Mouse (Mus musculus) MEL (cell line): ENCODE data around the gene Mff.

Experiments used
- CTCF ChIP-seq, 3 experiments: IDR thresholded peaks in 2 of 3; conservative IDR thresholded peaks in 1 of 3; 2 replicates each; pipeline ENCODE4 v1.5.1; 2011 to 2012; ENCODE audit warnings: low read length in 3 of 3, low read depth in 2 of 3, mild to moderate bottlenecking in 2 of 3, improper control_type of control experiment in 1 of 3, inconsistent platforms in 1 of 3, mixed read lengths in 1 of 3, moderate library complexity in 1 of 3; ENCODE audit not compliant: control insufficient read depth in 1 of 3, insufficient read depth in 1 of 3, poor library complexity in 1 of 3, severe bottlenecking in 1 of 3
- ELF1 ChIP-seq: IDR thresholded peaks from 2 replicates; pipeline ENCODE4 v1.6.1; 2014; ENCODE audit warnings: low read depth, mild to moderate bottlenecking, inconsistent platforms, low read length, improper control_type of control experiment, moderate library complexity
- ETS1 ChIP-seq: IDR thresholded peaks from 2 replicates; pipeline ENCODE4 v1.6.1; 2012; ENCODE audit warnings: low read depth, mild to moderate bottlenecking, inconsistent platforms, low read length, improper control_type of control experiment, moderate library complexity
- GATA1 ChIP-seq: IDR thresholded peaks from 2 replicates; pipeline ENCODE4 v1.6.1; 2011; ENCODE audit warnings: low read depth, low read length, improper control_type of control experiment
- NELFE ChIP-seq: IDR thresholded peaks from 2 replicates; pipeline ENCODE4 v1.6.1; 2011; ENCODE audit warnings: low read depth, low read length, improper control_type of control experiment
- POLR2AphosphoS2 ChIP-seq: IDR thresholded peaks from 2 replicates; pipeline ENCODE4 v1.6.1; 2011; ENCODE audit warnings: low read length, improper control_type of control experiment
- ZKSCAN1 ChIP-seq: IDR thresholded peaks from 2 replicates; pipeline ENCODE4 v1.6.1; 2012; ENCODE audit warnings: low read depth, mild to moderate bottlenecking, inconsistent platforms, low read length, improper control_type of control experiment, moderate library complexity
- ZMIZ1 ChIP-seq: IDR thresholded peaks from 2 replicates; pipeline ENCODE4 v1.6.1; 2012; ENCODE audit warnings: low read depth, mild to moderate bottlenecking, inconsistent platforms, low read length, improper control_type of control experiment, moderate library complexity
- ZNF384 ChIP-seq: IDR thresholded peaks from 2 replicates; pipeline ENCODE4 v1.6.1; 2012; ENCODE audit warnings: low read depth, mild to moderate bottlenecking, inconsistent platforms, low read length, improper control_type of control experiment

GRCm38 (mm10) chr1:82741539-82741938, 16.8 kb downstream of the Mff start:
- TF ChIP-seq CTCF (IDR thresholded peaks at IDR 0.05 in 2 of 3, conservative IDR thresholded peaks at IDR 0.05 in 1 of 3; ENCODE audit: control insufficient read depth in 1 of 3, insufficient read depth in 1 of 3, low read depth in 2 of 3, low read length in 3 of 3, poor library complexity in 1 of 3, severe bottlenecking in 1 of 3) (no peak), NELFE (no peak), ETS1 (no peak), ZMIZ1 (no peak), GATA1 (no peak), ZNF384 (no peak), ELF1 (no peak), ZKSCAN1 (no peak), POLR2AphosphoS2 (no peak)
